Mouse (Mus musculus): ENCODE data around the gene Ift80.

DNA sequence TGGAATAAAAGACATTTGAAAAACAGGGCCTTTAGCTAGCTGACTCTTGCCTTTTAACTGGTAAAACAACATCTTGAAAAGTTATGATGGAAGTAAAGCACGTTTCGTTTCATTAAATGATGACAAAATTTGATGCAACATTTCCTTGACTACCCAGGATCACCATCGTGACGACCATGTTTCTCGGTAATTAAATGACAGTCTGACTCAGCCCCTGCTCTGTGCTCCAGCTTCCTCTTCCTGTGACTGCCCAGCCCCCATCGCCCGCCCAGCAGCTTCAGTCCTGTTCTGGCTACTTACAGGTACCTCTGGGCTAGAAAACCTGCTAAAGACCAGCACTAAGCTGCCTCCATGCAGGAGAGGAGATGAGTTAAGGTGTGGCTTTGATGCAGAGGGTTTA is 70.1 kb downstream of the Ift80 start:
- TF ChIP-seq CTCF (IDR thresholded peaks at IDR 0.05; ENCODE audit: low read depth, low read length), result no peak
- no peak for TF ChIP-seq GATA1 (IDR thresholded peaks at IDR 0.05; ENCODE audit: borderline replicate concordance, low read length)
- TF ChIP-seq POLR2AphosphoS5 (IDR thresholded peaks at IDR 0.05; ENCODE audit: insufficient replicate concordance, low read depth, low read length), result no peak

All from G1E (cell line).